Mouse (Mus musculus): ENCODE results near the gene Cldn4.

DNA sequence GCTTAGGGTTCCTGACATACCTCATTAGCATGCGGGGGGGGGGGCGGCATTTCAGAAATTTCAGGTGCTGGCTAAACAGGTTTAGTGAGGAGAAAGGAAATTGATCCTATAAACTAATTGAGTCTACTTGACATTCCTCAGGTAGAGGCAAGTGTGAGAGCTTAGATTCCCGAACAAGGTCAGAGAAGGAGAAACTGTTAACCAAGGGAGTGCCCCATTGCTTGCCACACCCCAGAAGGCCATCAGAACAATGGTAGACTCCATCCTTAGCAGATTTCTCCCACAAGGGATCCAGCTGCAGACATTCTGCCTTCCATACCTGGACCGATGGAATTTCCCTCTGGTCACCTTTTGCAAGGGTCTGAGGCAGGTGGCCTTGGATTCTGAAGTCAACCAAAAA is 20.0 kb downstream of the Cldn4 start:
- no peak for TF ChIP-seq CTCF (IDR thresholded peaks at IDR 0.05; ENCODE audit: insufficient read depth, low read length)
- no peak for TF ChIP-seq POLR2A (IDR thresholded peaks at IDR 0.05; ENCODE audit: borderline replicate concordance, extremely low read depth, low read depth, low read length)
